Mouse (Mus musculus): ENCODE results near the gene Ccdc9.

DNA sequence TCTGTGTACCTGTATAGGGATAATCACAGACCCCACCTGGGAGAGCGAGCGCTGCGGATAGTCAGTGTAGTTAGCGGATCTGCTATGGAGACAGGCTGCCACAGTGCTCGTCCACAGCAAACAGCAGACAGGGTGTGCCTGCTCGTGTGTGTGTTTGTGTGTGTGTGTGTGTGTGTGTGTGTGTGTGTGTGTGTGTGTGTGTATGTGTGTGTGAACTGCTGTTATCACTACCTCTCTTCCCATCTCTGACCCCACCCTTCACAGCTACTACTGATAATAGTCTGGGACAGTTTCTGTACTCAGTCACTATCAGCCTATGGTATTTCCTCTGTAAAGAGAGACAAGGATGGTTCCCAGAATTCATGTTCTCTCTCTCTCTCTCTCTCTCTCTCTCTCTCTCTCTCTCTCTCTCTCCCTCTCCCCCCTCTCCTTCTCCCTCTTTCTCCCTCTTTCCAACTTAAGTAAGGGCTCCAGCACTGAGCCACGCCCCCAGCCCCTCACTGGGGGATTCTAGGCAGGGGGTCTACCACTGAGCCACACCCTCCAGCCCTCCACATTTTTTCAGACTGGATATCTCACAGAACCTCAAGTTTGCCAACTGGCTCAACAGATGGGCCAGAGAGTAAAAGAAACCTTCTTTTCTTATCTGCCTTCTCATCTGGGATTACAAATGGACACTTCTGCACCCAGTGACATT, 46.2 kb downstream of the Ccdc9 start:
- TF ChIP-seq SMC3 (IDR thresholded peaks at IDR 0.05; ENCODE audit: low read depth, low read length) (no peak), POLR2A (IDR thresholded peaks at IDR 0.05; ENCODE audit: control insufficient read depth in 1 of 2, insufficient read depth in 1 of 2, low read depth in 1 of 2, low read length in 2 of 2, poor library complexity in 1 of 2) (no peak), HCFC1 (IDR thresholded peaks at IDR 0.05; ENCODE audit: low read depth, low read length) (0 out of 2 replicates have a peak, but pooled peaks have one; percentile 35), GABPA (IDR thresholded peaks at IDR 0.05; ENCODE audit: low read depth, low read length) (no peak), CHD2 (IDR thresholded peaks at IDR 0.05; ENCODE audit: low read length) (no peak), CTCF (IDR thresholded peaks at IDR 0.05 in 2 of 3, conservative IDR thresholded peaks at IDR 0.05 in 1 of 3; ENCODE audit: control insufficient read depth in 1 of 3, insufficient read depth in 1 of 3, low read depth in 2 of 3, low read length in 3 of 3, poor library complexity in 1 of 3, severe bottlenecking in 1 of 3) (no peak), ETS1 (IDR thresholded peaks at IDR 0.05; ENCODE audit: low read depth, low read length) (peak; percentile 89)
